Mouse (Mus musculus) forebrain, embryonic 13.5 days (tissue): ENCODE measurements around the gene Lrp5. TPM values are rescaled to one million over a fixed set of nuclear protein-coding genes. Genes with fewer than 3 reads are reported as not detected.

Experiments
- ATAC-seq: fragments of 200-750 bp; cut with Nextera tagmentation; 2 replicates; pipeline ENCODE4 v1.8.0; 2017
- H3K27ac ChIP-seq: fragments of 300-500 bp; sonication (generic); 2 replicates; pipeline ENCODE4 v1.5.1; 2015; ENCODE audit warnings: inconsistent platforms, mild to moderate bottlenecking, moderate library complexity
- H3K27me3 ChIP-seq: fragments of 300-500 bp; sonication (generic); 2 replicates; pipeline ENCODE4 v1.6.1; 2015; ENCODE audit warnings: mild to moderate bottlenecking, inconsistent platforms
- H3K36me3 ChIP-seq: fragments of 300-500 bp; sonication (generic); 2 replicates; pipeline ENCODE4 v1.6.1; 2015; ENCODE audit warnings: mild to moderate bottlenecking, inconsistent platforms; ENCODE audit not compliant: poor library complexity, severe bottlenecking
- H3K4me1 ChIP-seq: fragments of 300-500 bp; sonication (generic); 2 replicates; pipeline ENCODE4 v1.6.1; 2015; ENCODE audit warnings: inconsistent platforms
- H3K4me2 ChIP-seq: fragments of 300-500 bp; sonication (generic); 2 replicates; pipeline ENCODE4 v1.6.1; 2015; ENCODE audit warnings: inconsistent platforms, mild to moderate bottlenecking, moderate library complexity
- H3K4me3 ChIP-seq: fragments of 300-500 bp; sonication (generic); 2 replicates; pipeline ENCODE4 v1.5.1; 2015; ENCODE audit warnings: mild to moderate bottlenecking, inconsistent platforms
- H3K9ac ChIP-seq: fragments of 300-500 bp; sonication (generic); 2 replicates; pipeline ENCODE4 v1.6.1; 2015; ENCODE audit warnings: mild to moderate bottlenecking, inconsistent platforms
- H3K9me3 ChIP-seq: fragments of 300-500 bp; sonication (generic); replicated peaks from 2 replicates; pipeline ENCODE4 v1.6.1; 2016; ENCODE audit warnings: inconsistent platforms
- WGBS: fragments of 180-500 bp; shearing (Covaris S2); methylation state at CpG from one replicate; pipeline ENCODE4 v1.1.7; 2015; 5-methylcytosine and 5-hydroxymethylcytosine counted together
- polyA plus RNA-seq: library from polyadenylated mRNA; unstranded; fragments of >200 nt; fragmentation: Nextera tagmentation; extraction: Ambion mirVana; gene quantifications from 2 replicates; pipeline ENCODE4 v1.2.1, GENCODE M21; 2015

Lrp5 gene
- polyA plus RNA-seq, 1 experiment from 2014 or later: 2.0 TPM

- Histone ChIP-seq H3K9me3 (0 out of 2 replicates have a peak, but pooled peaks cover 3% of the 10 kb centered on the region), H3K36me3 (peaks cover 65% of the 10 kb centered on the region), H3K4me3 (no peak overlapping the region), H3K27me3 (no peaks in the 10 kb centered on the region), H3K4me1 (no peaks in the 10 kb centered on the region), H3K9ac (no peak overlapping the region), H3K4me2 (no peak overlapping the region), H3K27ac (no peak overlapping the region)
- WGBS: 84% methylated on average over 5 of the region's 5 CpGs
- ATAC-seq: no peak
Observed at GRCm38 (mm10) chr19:3623824-3624223, 62.5 kb downstream of the Lrp5 start.

GRCm38 (mm10) chr19:3623294-3623693 is 63.1 kb downstream of the Lrp5 start:
- no peaks in the 10 kb centered on the region for H3K4me1 ChIP-seq
- no peak overlapping the region for H3K4me3 ChIP-seq
- H3K36me3 ChIP-seq: peaks cover 64% of the 10 kb centered on the region
- no peak overlapping the region for H3K4me2 ChIP-seq
- H3K9me3 ChIP-seq: 0 out of 2 replicates have a peak, but pooled peaks cover 3% of the 10 kb centered on the region
- 94% methylated on average over 4 of the region's 4 CpGs for WGBS
- no peak overlapping the region for H3K27ac ChIP-seq
- ATAC-seq: no peak
- no peaks in the 10 kb centered on the region for H3K27me3 ChIP-seq
- H3K9ac ChIP-seq: no peak overlapping the region

GRCm38 (mm10) chr19:3620871-3621270 is 65.5 kb downstream of the Lrp5 start:
- Histone ChIP-seq H3K4me2 (no peak overlapping the region), H3K9ac (no peak overlapping the region), H3K9me3 (0 out of 2 replicates have a peak, but pooled peaks cover 3% of the 10 kb centered on the region), H3K27me3 (no peaks in the 10 kb centered on the region), H3K27ac (no peak overlapping the region), H3K4me3 (no peak overlapping the region), H3K4me1 (no peaks in the 10 kb centered on the region), H3K36me3 (peaks cover 60% of the 10 kb centered on the region)
- ATAC-seq: no peak
- 95% methylated on average over 10 of the region's 10 CpGs for WGBS

- Histone ChIP-seq H3K4me2 (no peak overlapping the region), H3K27ac (no peak overlapping the region), H3K4me3 (no peak overlapping the region), H3K36me3 (peaks cover 75% of the 10 kb centered on the region), H3K27me3 (no peaks in the 10 kb centered on the region), H3K4me1 (no peaks in the 10 kb centered on the region), H3K9me3 (0 out of 2 replicates have a peak, but pooled peaks cover 3% of the 10 kb centered on the region), H3K9ac (no peak overlapping the region)
- WGBS: 74% methylated on average over 2 of the region's 2 CpGs
- no peak for ATAC-seq
Observed at GRCm38 (mm10) chr19:3619359-3619758, 67.0 kb downstream of the Lrp5 start.

GRCm38 (mm10) chr19:3613991-3614390 is 72.4 kb downstream of the Lrp5 start:
- H3K4me3 ChIP-seq: no peak overlapping the region
- peaks cover 69% of the 10 kb centered on the region for H3K36me3 ChIP-seq
- WGBS: 95% methylated on average over 10 of the region's 10 CpGs
- H3K4me2 ChIP-seq: no peak overlapping the region
- no peaks in the 10 kb centered on the region for H3K9me3 ChIP-seq
- H3K4me1 ChIP-seq: no peaks in the 10 kb centered on the region
- ATAC-seq: no peak
- no peak overlapping the region for H3K27ac ChIP-seq
- no peak overlapping the region for H3K9ac ChIP-seq
- no peaks in the 10 kb centered on the region for H3K27me3 ChIP-seq

- no peak overlapping the region for H3K27ac ChIP-seq
- H3K9ac ChIP-seq: no peak overlapping the region
- WGBS: 89% methylated on average over 4 of the region's 4 CpGs
- no peak for ATAC-seq
- H3K36me3 ChIP-seq: peaks cover 57% of the 10 kb centered on the region
- H3K4me3 ChIP-seq: no peak overlapping the region
- H3K27me3 ChIP-seq: no peaks in the 10 kb centered on the region
- no peaks in the 10 kb centered on the region for H3K4me1 ChIP-seq
- H3K9me3 ChIP-seq: no peaks in the 10 kb centered on the region
- H3K4me2 ChIP-seq: no peak overlapping the region
Observed at GRCm38 (mm10) chr19:3612534-3613273, 73.7 kb downstream of the Lrp5 start.

- WGBS: 93% methylated on average over 8 of the region's 8 CpGs
- Histone ChIP-seq H3K36me3 (peaks cover 55% of the 10 kb centered on the region), H3K27me3 (no peaks in the 10 kb centered on the region), H3K4me1 (no peaks in the 10 kb centered on the region), H3K4me3 (no peak overlapping the region), H3K27ac (no peak overlapping the region), H3K9ac (no peak overlapping the region), H3K4me2 (no peak overlapping the region), H3K9me3 (no peaks in the 10 kb centered on the region)
- no peak for ATAC-seq
Observed at GRCm38 (mm10) chr19:3611730-3612129, 74.6 kb downstream of the Lrp5 start.

- Histone ChIP-seq H3K27me3 (no peaks in the 10 kb centered on the region), H3K9me3 (no peaks in the 10 kb centered on the region), H3K9ac (no peak overlapping the region), H3K27ac (no peak overlapping the region), H3K4me1 (no peaks in the 10 kb centered on the region), H3K4me2 (no peak overlapping the region), H3K4me3 (no peak overlapping the region), H3K36me3 (peaks cover 59% of the 10 kb centered on the region)
- ATAC-seq: no peak
- 96% methylated on average over 2 of the region's 2 CpGs for WGBS
Observed at GRCm38 (mm10) chr19:3610886-3611285, 75.5 kb downstream of the Lrp5 start.

GRCm38 (mm10) chr19:3609826-3610225 is 76.5 kb downstream of the Lrp5 start:
- Histone ChIP-seq H3K36me3 (peaks cover 59% of the 10 kb centered on the region), H3K9me3 (no peaks in the 10 kb centered on the region), H3K27ac (no peak overlapping the region), H3K4me1 (no peaks in the 10 kb centered on the region), H3K4me2 (no peak overlapping the region), H3K9ac (no peak overlapping the region), H3K27me3 (no peaks in the 10 kb centered on the region), H3K4me3 (no peak overlapping the region)
- 92% methylated on average over 10 of the region's 10 CpGs for WGBS
- no peak for ATAC-seq

GRCm38 (mm10) chr19:3594316-3594715 is 92.0 kb downstream of the Lrp5 start:
- ATAC-seq: no peak
- no peak overlapping the region for H3K27ac ChIP-seq
- no peak overlapping the region for H3K4me3 ChIP-seq
- no peaks in the 10 kb centered on the region for H3K4me1 ChIP-seq
- H3K9ac ChIP-seq: no peak overlapping the region
- no peaks in the 10 kb centered on the region for H3K9me3 ChIP-seq
- peaks cover 86% of the 10 kb centered on the region for H3K36me3 ChIP-seq
- H3K4me2 ChIP-seq: no peak overlapping the region
- 92% methylated on average over 5 of the region's 5 CpGs for WGBS
- H3K27me3 ChIP-seq: no peaks in the 10 kb centered on the region

GRCm38 (mm10) chr19:3593379-3594055 is 92.8 kb downstream of the Lrp5 start:
- no peaks in the 10 kb centered on the region for H3K4me1 ChIP-seq
- H3K4me3 ChIP-seq: no peak overlapping the region
- H3K27me3 ChIP-seq: no peaks in the 10 kb centered on the region
- 92% methylated on average over 7 of the region's 7 CpGs for WGBS
- no peak for ATAC-seq
- no peak overlapping the region for H3K9ac ChIP-seq
- H3K36me3 ChIP-seq: peaks cover 88% of the 10 kb centered on the region
- H3K4me2 ChIP-seq: no peak overlapping the region
- H3K27ac ChIP-seq: no peak overlapping the region
- no peaks in the 10 kb centered on the region for H3K9me3 ChIP-seq

- Histone ChIP-seq H3K4me2 (no peak overlapping the region), H3K9ac (no peak overlapping the region), H3K36me3 (peaks cover 81% of the 10 kb centered on the region), H3K27me3 (no peaks in the 10 kb centered on the region), H3K9me3 (no peaks in the 10 kb centered on the region), H3K4me3 (no peak overlapping the region), H3K4me1 (no peaks in the 10 kb centered on the region), H3K27ac (no peak overlapping the region)
- 98% methylated on average over 4 of the region's 4 CpGs for WGBS
- ATAC-seq: no peak
Observed at GRCm38 (mm10) chr19:3589968-3590367, 96.4 kb downstream of the Lrp5 start.
